Mouse (Mus musculus) megakaryocyte, embryonic 14.5 days (primary cell): ENCODE measurements around the gene Tomm20.

ENCODE experiments used
- FLI1 ChIP-seq: IDR thresholded peaks from 2 replicates; pipeline ENCODE4 v1.6.1; 2012; ENCODE audit warnings: low read length, inconsistent platforms, mixed read lengths
- GATA1 ChIP-seq: IDR thresholded peaks from 3 replicates; pipeline ENCODE4 v1.6.1; 2012; ENCODE audit warnings: mixed read lengths, low read length, inconsistent platforms, borderline replicate concordance

DNA sequence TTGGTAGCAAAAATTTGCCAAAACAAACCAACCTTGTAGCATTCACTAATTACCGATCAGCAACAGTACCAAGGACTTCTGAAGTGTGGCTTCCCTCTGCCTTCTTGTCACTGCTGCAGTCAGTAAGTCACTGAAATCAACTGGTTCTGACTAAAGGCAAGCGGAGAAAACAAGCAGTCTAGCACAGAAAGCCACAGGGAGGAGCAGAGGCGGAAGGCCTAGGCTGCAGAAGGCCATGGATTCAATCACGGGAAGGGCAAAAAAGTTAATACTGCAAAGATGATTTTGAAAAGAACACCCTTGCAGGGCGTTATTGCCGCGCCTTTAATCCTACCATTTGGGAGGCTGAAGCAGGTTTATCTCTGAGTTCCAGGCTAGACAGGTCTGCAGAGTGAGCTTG lies 2.1 kb downstream of the Tomm20 start:
- TF ChIP-seq GATA1 = no peak
- no peak for TF ChIP-seq FLI1
